Mouse (Mus musculus): Measurements from ENCODE around the gene Nr0b2. TPM values are rescaled to one million over a fixed set of nuclear protein-coding genes. Genes with fewer than 3 reads are reported as not detected.
"Not testable (repeated sequence)": the region's sequence is repeated elsewhere in the genome, so short reads cannot be mapped to it uniquely, and the experiment has no call there.

Nr0b2 gene
- not detected in 2 replicates for polyA plus RNA-seq (2014; fragmentation: Nextera tagmentation; extraction: Ambion mirVana)

- WGBS: 63% methylated on average over 10 of the region's 10 CpGs
- Histone ChIP-seq H3K9me3 (ENCODE audit: control insufficient read depth, low read length) (no peaks in the 10 kb centered on the region), H3K36me3 (ENCODE audit: control insufficient read depth, insufficient read depth, low read length) (no peaks in the 10 kb centered on the region), H3K27me3 (replicated peaks; ENCODE audit: control insufficient read depth, insufficient read depth, low read length) (no peaks in the 10 kb centered on the region), H3K4me2 (ENCODE audit: low read depth, low read length) (no peak within 1 kb of the TSS), H3K4me3 (ENCODE audit: low read depth, low read length) (no peak within 1 kb of the TSS), H3K27ac (replicated peaks; ENCODE audit: low read depth, low read length) (no peak within 1 kb of the TSS), H3K4me1 (ENCODE audit: control insufficient read depth, insufficient read depth, low read length) (no peaks in the 10 kb centered on the region), H3K9ac (ENCODE audit: low read depth, low read length) (no peak within 1 kb of the TSS)
- no peak for ATAC-seq (ENCODE audit: low read depth)
- no peak for DNase-seq (ENCODE audit: low spot score)
Observed at GRCm38 (mm10) chr4:133552768-133553447, at the start of gene Nr0b2. Nr0b2 (plus strand) TSS chr4:133553376.

GRCm38 (mm10) chr4:133504300-133504699, 48.9 kb upstream of the Nr0b2 start:
- H3K9ac ChIP-seq (ENCODE audit: low read depth, low read length): no peak overlapping the region
- 43% methylated on average over 5 of the region's 5 CpGs for WGBS
- H3K9me3 ChIP-seq (ENCODE audit: control insufficient read depth, low read length): no peaks in the 10 kb centered on the region
- no peak for ATAC-seq (ENCODE audit: low read depth)
- H3K4me3 ChIP-seq (ENCODE audit: low read depth, low read length): no peak overlapping the region
- no peak overlapping the region for H3K4me2 ChIP-seq (ENCODE audit: low read depth, low read length)
- H3K27me3 ChIP-seq (replicated peaks; ENCODE audit: control insufficient read depth, insufficient read depth, low read length): peaks cover 40% of the 10 kb centered on the region
- no peak for DNase-seq (ENCODE audit: low spot score)
- no peaks in the 10 kb centered on the region for H3K4me1 ChIP-seq (ENCODE audit: control insufficient read depth, insufficient read depth, low read length)
- H3K36me3 ChIP-seq (ENCODE audit: control insufficient read depth, insufficient read depth, low read length): no peaks in the 10 kb centered on the region
- no peak overlapping the region for H3K27ac ChIP-seq (replicated peaks; ENCODE audit: low read depth, low read length)

- no peak for ATAC-seq (ENCODE audit: low read depth)
- Histone ChIP-seq H3K9ac (ENCODE audit: low read depth, low read length) (no peak overlapping the region), H3K27ac (replicated peaks; ENCODE audit: low read depth, low read length) (no peak overlapping the region), H3K9me3 (ENCODE audit: control insufficient read depth, low read length) (no peaks in the 10 kb centered on the region), H3K4me3 (ENCODE audit: low read depth, low read length) (no peak overlapping the region), H3K27me3 (replicated peaks; ENCODE audit: control insufficient read depth, insufficient read depth, low read length) (peaks cover 34% of the 10 kb centered on the region), H3K36me3 (ENCODE audit: control insufficient read depth, insufficient read depth, low read length) (no peaks in the 10 kb centered on the region), H3K4me2 (ENCODE audit: low read depth, low read length) (no peak overlapping the region), H3K4me1 (ENCODE audit: control insufficient read depth, insufficient read depth, low read length) (no peaks in the 10 kb centered on the region)
- 62% methylated on average over 9 of the region's 9 CpGs for WGBS
- no peak for DNase-seq (ENCODE audit: low spot score)
Observed at GRCm38 (mm10) chr4:133504755-133505485, 48.3 kb upstream of the Nr0b2 start.

- Histone ChIP-seq H3K4me3 (ENCODE audit: low read depth, low read length) (no peak overlapping the region), H3K27me3 (replicated peaks; ENCODE audit: control insufficient read depth, insufficient read depth, low read length) (peaks cover 18% of the 10 kb centered on the region), H3K9me3 (ENCODE audit: control insufficient read depth, low read length) (no peaks in the 10 kb centered on the region), H3K9ac (ENCODE audit: low read depth, low read length) (no peak overlapping the region), H3K27ac (replicated peaks; ENCODE audit: low read depth, low read length) (no peak overlapping the region), H3K4me2 (ENCODE audit: low read depth, low read length) (no peak overlapping the region), H3K4me1 (ENCODE audit: control insufficient read depth, insufficient read depth, low read length) (no peaks in the 10 kb centered on the region), H3K36me3 (ENCODE audit: control insufficient read depth, insufficient read depth, low read length) (no peaks in the 10 kb centered on the region)
- DNase-seq (ENCODE audit: low spot score) (no peak), ATAC-seq (ENCODE audit: low read depth) (no peak)
- WGBS: 64% methylated on average over 5 of the region's 5 CpGs
Observed at GRCm38 (mm10) chr4:133506573-133506972, 46.6 kb upstream of the Nr0b2 start.

GRCm38 (mm10) chr4:133508990-133509389, 44.2 kb upstream of the Nr0b2 start:
- ATAC-seq (ENCODE audit: low read depth) (no peak), DNase-seq (ENCODE audit: low spot score) (no peak)
- Histone ChIP-seq H3K36me3 (ENCODE audit: control insufficient read depth, insufficient read depth, low read length) (no peaks in the 10 kb centered on the region), H3K27me3 (replicated peaks; ENCODE audit: control insufficient read depth, insufficient read depth, low read length) (0 out of 2 replicates have a peak, but pooled peaks cover 7% of the 10 kb centered on the region), H3K9ac (ENCODE audit: low read depth, low read length) (no peak overlapping the region), H3K9me3 (ENCODE audit: control insufficient read depth, low read length) (no peaks in the 10 kb centered on the region), H3K4me1 (ENCODE audit: control insufficient read depth, insufficient read depth, low read length) (no peaks in the 10 kb centered on the region), H3K27ac (replicated peaks; ENCODE audit: low read depth, low read length) (no peak overlapping the region), H3K4me2 (ENCODE audit: low read depth, low read length) (no peak overlapping the region), H3K4me3 (ENCODE audit: low read depth, low read length) (no peak overlapping the region)
- WGBS: 75% methylated on average over 7 of the region's 7 CpGs

- no peak overlapping the region for H3K27ac ChIP-seq (replicated peaks; ENCODE audit: low read depth, low read length)
- H3K4me3 ChIP-seq (ENCODE audit: low read depth, low read length): no peak overlapping the region
- ATAC-seq (ENCODE audit: low read depth) (no peak), DNase-seq (ENCODE audit: low spot score) (no peak)
- H3K9me3 ChIP-seq (ENCODE audit: control insufficient read depth, low read length): no peaks in the 10 kb centered on the region
- 64% methylated on average over 5 of the region's 5 CpGs for WGBS
- no peaks in the 10 kb centered on the region for H3K27me3 ChIP-seq (replicated peaks; ENCODE audit: control insufficient read depth, insufficient read depth, low read length)
- no peaks in the 10 kb centered on the region for H3K4me1 ChIP-seq (ENCODE audit: control insufficient read depth, insufficient read depth, low read length)
- H3K4me2 ChIP-seq (ENCODE audit: low read depth, low read length): no peak overlapping the region
- no peak overlapping the region for H3K9ac ChIP-seq (ENCODE audit: low read depth, low read length)
- no peaks in the 10 kb centered on the region for H3K36me3 ChIP-seq (ENCODE audit: control insufficient read depth, insufficient read depth, low read length)
Observed at GRCm38 (mm10) chr4:133511050-133511449, 42.1 kb upstream of the Nr0b2 start.

- not testable (repeated sequence) for ATAC-seq (ENCODE audit: low read depth); H3K36me3 ChIP-seq (ENCODE audit: control insufficient read depth, insufficient read depth, low read length); H3K27me3 ChIP-seq (replicated peaks; ENCODE audit: control insufficient read depth, insufficient read depth, low read length); H3K4me3 ChIP-seq (ENCODE audit: low read depth, low read length); H3K9me3 ChIP-seq (ENCODE audit: control insufficient read depth, low read length); H3K27ac ChIP-seq (replicated peaks; ENCODE audit: low read depth, low read length); H3K9ac ChIP-seq (ENCODE audit: low read depth, low read length); DNase-seq (ENCODE audit: low spot score); H3K4me2 ChIP-seq (ENCODE audit: low read depth, low read length); H3K4me1 ChIP-seq (ENCODE audit: control insufficient read depth, insufficient read depth, low read length)
- WGBS: 28% methylated on average over 5 of the region's 5 CpGs
Observed at GRCm38 (mm10) chr4:133512511-133512910, 40.7 kb upstream of the Nr0b2 start.

- Histone ChIP-seq H3K4me2 (ENCODE audit: low read depth, low read length) (no peak overlapping the region), H3K36me3 (ENCODE audit: control insufficient read depth, insufficient read depth, low read length) (no peaks in the 10 kb centered on the region), H3K27me3 (replicated peaks; ENCODE audit: control insufficient read depth, insufficient read depth, low read length) (peaks cover 4% of the 10 kb centered on the region), H3K4me1 (ENCODE audit: control insufficient read depth, insufficient read depth, low read length) (no peaks in the 10 kb centered on the region), H3K9ac (ENCODE audit: low read depth, low read length) (no peak overlapping the region), H3K4me3 (ENCODE audit: low read depth, low read length) (no peak overlapping the region), H3K9me3 (ENCODE audit: control insufficient read depth, low read length) (no peaks in the 10 kb centered on the region), H3K27ac (replicated peaks; ENCODE audit: low read depth, low read length) (no peak overlapping the region)
- ATAC-seq (ENCODE audit: low read depth): peak; percentile 62; the same call in 1 of the 2 replicates
- peak; percentile 67 for DNase-seq (ENCODE audit: low spot score)
- WGBS: 10% methylated on average over 8 of the region's 8 CpGs
Observed at GRCm38 (mm10) chr4:133512972-133513371, 40.2 kb upstream of the Nr0b2 start.

All from embryonic facial prominence, embryonic 14.5 days (tissue).